Mouse (Mus musculus) liver, embryonic 11.5 days (tissue): Measurements from ENCODE around the gene Zfp706. TPM values are rescaled to one million over a fixed set of nuclear protein-coding genes. Genes with fewer than 3 reads are reported as not detected.

Source experiments
- ATAC-seq: fragments of 200-750 bp; cut with Nextera tagmentation; replicated peaks from 2 replicates; pipeline ENCODE4 v1.8.0; 2017; ENCODE audit warnings: moderate number of reproducible peaks, mild to moderate bottlenecking, moderate TSS enrichment, moderate library complexity; ENCODE audit not compliant: low FRiP score
- DNase-seq: peaks from one replicate; pipeline ENCODE4 v3.0.0-alpha.2; 2017; ENCODE audit warnings: low spot score
- H3K27ac ChIP-seq: fragments of 300-500 bp; sonication (generic); 2 replicates; pipeline ENCODE4 v1.5.1; 2014; ENCODE audit warnings: mild to moderate bottlenecking, low read depth, low read length, control low read depth
- H3K27me3 ChIP-seq: fragments of 300-500 bp; sonication (generic); replicated peaks from 2 replicates; pipeline ENCODE4 v1.6.1; 2014; ENCODE audit warnings: low read length, mixed read lengths; ENCODE audit not compliant: control insufficient read depth, insufficient read depth
- H3K36me3 ChIP-seq: fragments of 300-500 bp; sonication (generic); 2 replicates; pipeline ENCODE4 v1.6.1; 2014; ENCODE audit warnings: mild to moderate bottlenecking, low read length, moderate library complexity, mixed read lengths; ENCODE audit not compliant: control insufficient read depth, insufficient read depth
- H3K4me1 ChIP-seq: fragments of 300-500 bp; sonication (generic); replicated peaks from 2 replicates; pipeline ENCODE4 v1.6.1; 2014; ENCODE audit warnings: low read length, mixed read lengths; ENCODE audit not compliant: control insufficient read depth, insufficient read depth
- H3K4me2 ChIP-seq: fragments of 300-500 bp; sonication (generic); 2 replicates; pipeline ENCODE4 v1.6.1; 2014; ENCODE audit warnings: mild to moderate bottlenecking, control low read depth, moderate library complexity
- H3K4me3 ChIP-seq: fragments of 300-500 bp; sonication (generic); 2 replicates; pipeline ENCODE4 v1.5.1; 2014; ENCODE audit warnings: low read depth, low read length, control low read depth
- H3K9ac ChIP-seq: fragments of 300-500 bp; sonication (generic); 2 replicates; pipeline ENCODE4 v1.6.1; 2014; ENCODE audit warnings: low read depth, low read length, control low read depth
- H3K9me3 ChIP-seq: fragments of 300-500 bp; sonication (generic); 2 replicates; pipeline ENCODE4 v1.6.1; 2016; ENCODE audit warnings: low read length, inconsistent platforms, mixed read lengths; ENCODE audit not compliant: control insufficient read depth
- WGBS: fragments of 180-500 bp; shearing (Covaris S2); extraction: QIAGEN DNeasy Blood & Tissue Kit; methylation state at CpG from one replicate; pipeline ENCODE4 v1.1.7; 2014; 5-methylcytosine and 5-hydroxymethylcytosine counted together
- polyA plus RNA-seq: library from polyadenylated mRNA; unstranded; fragments of >200 nt; fragmentation: Nextera tagmentation; extraction: Ambion mirVana; gene quantifications from 2 replicates; pipeline ENCODE4 v1.2.1, GENCODE M21; 2014

Gene Zfp706
- polyA plus RNA-seq, 1 experiment from 2014 or later: 419 TPM

- ATAC-seq (no peak), DNase-seq (no peak)
- WGBS: 55% methylated on average over 4 of the region's 4 CpGs
Observed at GRCm38 (mm10) chr15:37026458-37026857, 18.9 kb upstream of the Zfp706 start.

GRCm38 (mm10) chr15:37020581-37021245 is 13.1 kb upstream of the Zfp706 start:
- H3K9ac ChIP-seq: no peak overlapping the region
- H3K36me3 ChIP-seq: no peaks in the 10 kb centered on the region
- no peak overlapping the region for H3K4me3 ChIP-seq
- H3K27ac ChIP-seq: no peak overlapping the region
- DNase-seq: no peak
- no peak for ATAC-seq
- H3K27me3 ChIP-seq: no peaks in the 10 kb centered on the region
- H3K4me1 ChIP-seq: no peaks in the 10 kb centered on the region
- H3K9me3 ChIP-seq: no peaks in the 10 kb centered on the region
- no peak overlapping the region for H3K4me2 ChIP-seq

More at GRCm38 (mm10) chr15:37026458-37026857, 18.9 kb upstream of the Zfp706 start:
- H3K27ac ChIP-seq: no peak overlapping the region
- H3K27me3 ChIP-seq: no peaks in the 10 kb centered on the region
- no peak overlapping the region for H3K9ac ChIP-seq
- no peaks in the 10 kb centered on the region for H3K36me3 ChIP-seq
- H3K4me3 ChIP-seq: no peak overlapping the region
- no peak overlapping the region for H3K4me2 ChIP-seq
- no peaks in the 10 kb centered on the region for H3K9me3 ChIP-seq
- no peaks in the 10 kb centered on the region for H3K4me1 ChIP-seq

GRCm38 (mm10) chr15:37019434-37019833 is 11.9 kb upstream of the Zfp706 start:
- H3K4me1 ChIP-seq: no peaks in the 10 kb centered on the region
- DNase-seq (no peak), ATAC-seq (no peak)
- H3K36me3 ChIP-seq: no peaks in the 10 kb centered on the region
- H3K9me3 ChIP-seq: no peaks in the 10 kb centered on the region
- H3K9ac ChIP-seq: no peak overlapping the region
- H3K4me2 ChIP-seq: no peak overlapping the region
- 80% methylated on average over 3 of the region's 3 CpGs for WGBS
- H3K27ac ChIP-seq: no peak overlapping the region
- H3K4me3 ChIP-seq: no peak overlapping the region
- no peaks in the 10 kb centered on the region for H3K27me3 ChIP-seq

GRCm38 (mm10) chr15:37011897-37012296 is 4.3 kb upstream of the Zfp706 start:
- 83% methylated on average over 7 of the region's 7 CpGs for WGBS
- H3K27me3 ChIP-seq: no peaks in the 10 kb centered on the region
- no peak overlapping the region for H3K27ac ChIP-seq
- no peak for ATAC-seq
- no peak overlapping the region for H3K4me3 ChIP-seq
- H3K9me3 ChIP-seq: no peaks in the 10 kb centered on the region
- H3K36me3 ChIP-seq: no peaks in the 10 kb centered on the region
- H3K4me1 ChIP-seq: peaks cover 3% of the 10 kb centered on the region; the same call in 1 of the 2 replicates
- no peak overlapping the region for H3K9ac ChIP-seq
- no peak overlapping the region for H3K4me2 ChIP-seq
- no peak for DNase-seq

- 49% methylated on average over 3 of the region's 3 CpGs for WGBS
- no peaks in the 10 kb centered on the region for H3K27me3 ChIP-seq
- no peak overlapping the region for H3K4me2 ChIP-seq
- no peak overlapping the region for H3K27ac ChIP-seq
- no peaks in the 10 kb centered on the region for H3K36me3 ChIP-seq
- no peak for ATAC-seq
- H3K4me1 ChIP-seq: peaks cover 3% of the 10 kb centered on the region; the same call in 1 of the 2 replicates
- no peak overlapping the region for H3K4me3 ChIP-seq
- no peak overlapping the region for H3K9ac ChIP-seq
- DNase-seq: no peak
- H3K9me3 ChIP-seq: no peaks in the 10 kb centered on the region
Observed at GRCm38 (mm10) chr15:37011316-37011715, 3.7 kb upstream of the Zfp706 start.

GRCm38 (mm10) chr15:37008546-37008945 is 973 bp upstream of the Zfp706 start:
- Histone ChIP-seq H3K4me3 (no peak overlapping the region; the same call in 1 of the 2 replicates), H3K36me3 (no peaks in the 10 kb centered on the region), H3K4me1 (peaks cover 15% of the 10 kb centered on the region; the same call in 1 of the 2 replicates), H3K9me3 (no peaks in the 10 kb centered on the region), H3K4me2 (no peak overlapping the region; the same call in 1 of the 2 replicates), H3K27ac (no peak overlapping the region), H3K27me3 (no peaks in the 10 kb centered on the region), H3K9ac (no peak overlapping the region)
- no peak for DNase-seq
- no peak for ATAC-seq

- H3K27ac ChIP-seq: peak overlapping the region; percentile 83; the same call in 1 of the 2 replicates
- H3K4me2 ChIP-seq: peak overlapping the region; percentile 65
- DNase-seq (no peak), ATAC-seq (no peak)
- H3K9ac ChIP-seq: peak overlapping the region; percentile 98
- 30% methylated on average over 8 of the region's 8 CpGs for WGBS
- peaks cover 5% of the 10 kb centered on the region; the same call in 1 of the 2 replicates for H3K36me3 ChIP-seq
- H3K4me3 ChIP-seq: peak overlapping the region; percentile 95
- peaks cover 15% of the 10 kb centered on the region; the same call in 1 of the 2 replicates for H3K4me1 ChIP-seq
- H3K27me3 ChIP-seq: no peaks in the 10 kb centered on the region
- H3K9me3 ChIP-seq: no peaks in the 10 kb centered on the region
Observed at GRCm38 (mm10) chr15:37007959-37008419, 416 bp upstream of the Zfp706 start.

- peak; percentile 59 for ATAC-seq
- Histone ChIP-seq H3K4me3 (peak overlapping the region; percentile 95), H3K4me2 (peak overlapping the region; percentile 69), H3K36me3 (peaks cover 13% of the 10 kb centered on the region), H3K4me1 (peaks cover 15% of the 10 kb centered on the region; the same call in 1 of the 2 replicates), H3K9me3 (no peaks in the 10 kb centered on the region), H3K27me3 (no peaks in the 10 kb centered on the region), H3K27ac (peak overlapping the region; percentile 93), H3K9ac (peak overlapping the region; percentile 98)
- WGBS: under 1% methylated on average over 48 of the region's 48 CpGs
- no peak for DNase-seq
Observed at GRCm38 (mm10) chr15:37006475-37007164, 953 bp downstream of the Zfp706 start.
